Mouse (Mus musculus): ENCODE results near the gene Tspan11. TPM values are rescaled to one million over a fixed set of nuclear protein-coding genes. Genes with fewer than 3 reads are reported as not detected.

Gene Tspan11
- total RNA-seq, 2 experiments from 2014 or later: 2.9 TPM; not detected in 1

- ATAC-seq (replicated peaks; ENCODE audit: low FRiP score, poor library complexity, severe bottlenecking): no peak
Measured at GRCm38 (mm10) chr6:127875883-127876282, 11.5 kb upstream of the Tspan11 start.

GRCm38 (mm10) chr6:127876436-127876835 lies 11.0 kb upstream of the Tspan11 start:
- ATAC-seq (replicated peaks; ENCODE audit: low FRiP score, poor library complexity, severe bottlenecking): no peak

GRCm38 (mm10) chr6:127877026-127877425 lies 10.4 kb upstream of the Tspan11 start:
- no peak for ATAC-seq (replicated peaks; ENCODE audit: low FRiP score, poor library complexity, severe bottlenecking)

- no peak for ATAC-seq (replicated peaks; ENCODE audit: low FRiP score, poor library complexity, severe bottlenecking)
Measured at GRCm38 (mm10) chr6:127879472-127879871, 7.9 kb upstream of the Tspan11 start.

- ATAC-seq (replicated peaks; ENCODE audit: low FRiP score, poor library complexity, severe bottlenecking): no peak
Measured at GRCm38 (mm10) chr6:127886916-127887315, 473 bp upstream of the Tspan11 start.

- no peak for ATAC-seq (replicated peaks; ENCODE audit: low FRiP score, poor library complexity, severe bottlenecking)
Measured at GRCm38 (mm10) chr6:127888581-127888980, 1.2 kb downstream of the Tspan11 start.

GRCm38 (mm10) chr6:127893611-127894010 lies 6.2 kb downstream of the Tspan11 start:
- ATAC-seq (replicated peaks; ENCODE audit: low FRiP score, poor library complexity, severe bottlenecking): no peak

GRCm38 (mm10) chr6:127894999-127895398 lies 7.6 kb downstream of the Tspan11 start:
- no peak for ATAC-seq (replicated peaks; ENCODE audit: low FRiP score, poor library complexity, severe bottlenecking)

GRCm38 (mm10) chr6:127896425-127896824 lies 9.0 kb downstream of the Tspan11 start:
- ATAC-seq (replicated peaks; ENCODE audit: low FRiP score, poor library complexity, severe bottlenecking): no peak

GRCm38 (mm10) chr6:127897342-127897741 lies 10.0 kb downstream of the Tspan11 start:
- no peak for ATAC-seq (replicated peaks; ENCODE audit: low FRiP score, poor library complexity, severe bottlenecking)

GRCm38 (mm10) chr6:127900062-127900461 lies 12.7 kb downstream of the Tspan11 start:
- ATAC-seq (replicated peaks; ENCODE audit: low FRiP score, poor library complexity, severe bottlenecking): no peak

- no peak for ATAC-seq (replicated peaks; ENCODE audit: low FRiP score, poor library complexity, severe bottlenecking)
Measured at GRCm38 (mm10) chr6:127901261-127901660, 13.9 kb downstream of the Tspan11 start.

GRCm38 (mm10) chr6:127901669-127902068 lies 14.3 kb downstream of the Tspan11 start:
- ATAC-seq (replicated peaks; ENCODE audit: low FRiP score, poor library complexity, severe bottlenecking): no peak

- no peak for ATAC-seq (replicated peaks; ENCODE audit: low FRiP score, poor library complexity, severe bottlenecking)
Measured at GRCm38 (mm10) chr6:127902559-127902958, 15.2 kb downstream of the Tspan11 start.

GRCm38 (mm10) chr6:127910638-127911037 lies 23.2 kb downstream of the Tspan11 start:
- ATAC-seq (replicated peaks; ENCODE audit: low FRiP score, poor library complexity, severe bottlenecking): no peak

GRCm38 (mm10) chr6:127911687-127912086 lies 24.3 kb downstream of the Tspan11 start:
- ATAC-seq (replicated peaks; ENCODE audit: low FRiP score, poor library complexity, severe bottlenecking): no peak

GRCm38 (mm10) chr6:127912938-127913337 lies 25.5 kb downstream of the Tspan11 start:
- ATAC-seq (replicated peaks; ENCODE audit: low FRiP score, poor library complexity, severe bottlenecking): no peak

GRCm38 (mm10) chr6:127916993-127917392 lies 29.6 kb downstream of the Tspan11 start:
- no peak for ATAC-seq (replicated peaks; ENCODE audit: low FRiP score, poor library complexity, severe bottlenecking)

- no peak for ATAC-seq (replicated peaks; ENCODE audit: low FRiP score, poor library complexity, severe bottlenecking)
Measured at GRCm38 (mm10) chr6:127917712-127918111, 30.3 kb downstream of the Tspan11 start.

- ATAC-seq (replicated peaks; ENCODE audit: low FRiP score, poor library complexity, severe bottlenecking): no peak
Measured at GRCm38 (mm10) chr6:127919491-127919890, 32.1 kb downstream of the Tspan11 start.

- no peak for ATAC-seq (replicated peaks; ENCODE audit: low FRiP score, poor library complexity, severe bottlenecking)
Measured at GRCm38 (mm10) chr6:127920652-127921051, 33.3 kb downstream of the Tspan11 start.

- ATAC-seq (replicated peaks; ENCODE audit: low FRiP score, poor library complexity, severe bottlenecking): no peak
Measured at GRCm38 (mm10) chr6:127921996-127922395, 34.6 kb downstream of the Tspan11 start.

- no peak for ATAC-seq (replicated peaks; ENCODE audit: low FRiP score, poor library complexity, severe bottlenecking)
Measured at GRCm38 (mm10) chr6:127923296-127923695, 35.9 kb downstream of the Tspan11 start.
